Mouse (Mus musculus) Patski (cell line): ENCODE measurements around the gene Gm16223. TPM values are rescaled to one million over a fixed set of nuclear protein-coding genes. Genes with fewer than 3 reads are reported as not detected.
A peak's percentile ranks its signal among the peaks of the same experiment; 100 is the strongest.

Experiments used
- ATAC-seq: fragments of 100-300 bp; one replicate; pipeline ENCODE4 v1.8.0; 2021
- CTCF ChIA-PET: fragments of 350-600 bp; sonication (Branson Sonifier 250); formaldehyde crosslinking; loops from one replicate; lab custom pipeline; 2022; ENCODE audit warnings: inconsistent platforms; lab: Charles Lee
- POLR2A ChIA-PET: fragments of 350-600 bp; sonication (Branson Sonifier 250); formaldehyde crosslinking; loops from one replicate; lab custom pipeline; 2022; ENCODE audit warnings: antibody characterized with exemption, inconsistent platforms; lab: Charles Lee
- DNase-seq: peaks from one replicate; pipeline ENCODE4 v3.0.0-alpha.2; 2011; ENCODE audit warnings: low read depth, low spot score
- H3K27me3 ChIP-seq: fragments of 371-371 bp; one replicate; pipeline ENCODE4 v1.5.1; 2021
- CTCF ChIP-seq: fragments of 100-300 bp; IDR thresholded peaks from one replicate; pipeline ENCODE4 v1.5.1; 2021
- in situ Hi-C: fragments of 300-500 bp; cut with MboI; formaldehyde crosslinking; loops from 3 replicates; pipeline ENCODE4 v1.11.1; 2018; ENCODE audit warnings: low pct_unique_long_range_greater_than_20kb, mixed read lengths
- polyA plus RNA-seq: library from polyadenylated mRNA; unstranded; gene quantifications from one replicate; pipeline ENCODE4 v1.2.3, GENCODE M21; 2021

Gm16223 gene
- polyA plus RNA-seq, 1 experiment from 2014 or later: 0.32 TPM

- TF ChIP-seq CTCF: no peak
- no peak for ATAC-seq
- CTCF ChIA-PET: no interaction called here
- in situ Hi-C loops: no loop called here
- H3K27me3 ChIP-seq: no peaks in the 10 kb centered on the region
- POLR2A ChIA-PET: no interaction called here
- no peak for DNase-seq
Measured at GRCm38 (mm10) chr5:42125562-42125961, 57.8 kb downstream of the Gm16223 start.

- ChIA-PET CTCF (interaction anchor here (1.0 to 1.4 kb wide), 4 partner anchors 10 to 39 kb away, joined by 3 to 6 read pairs (median 4); no protein-coding TSS in a partner anchor), POLR2A (interaction anchor here (0.6 to 0.7 kb wide), 2 partner anchors 150 to 268 kb away, joined by 3 to 7 read pairs; no protein-coding TSS in a partner anchor)
- ATAC-seq: peak; percentile 97
- peak; percentile 89 for DNase-seq
- in situ Hi-C loops: no loop called here
- TF ChIP-seq CTCF: no peak
- H3K27me3 ChIP-seq: no peaks in the 10 kb centered on the region
Measured at GRCm38 (mm10) chr5:42155626-42156025, 87.9 kb downstream of the Gm16223 start.

GRCm38 (mm10) chr5:42164731-42165130 is 97.0 kb downstream of the Gm16223 start:
- CTCF ChIA-PET: no interaction called here
- TF ChIP-seq CTCF: no peak
- no peaks in the 10 kb centered on the region for H3K27me3 ChIP-seq
- POLR2A ChIA-PET: no interaction called here
- no peak for DNase-seq
- in situ Hi-C loops: loop anchor here (5.0 kb wide), 1 partner anchor 52 kb away; no protein-coding TSS in a partner anchor
- ATAC-seq: no peak

- in situ Hi-C loops: no loop called here
- ATAC-seq (no peak), DNase-seq (no peak)
- H3K27me3 ChIP-seq: no peaks in the 10 kb centered on the region
- CTCF ChIA-PET: no interaction called here
- POLR2A ChIA-PET: no interaction called here
- no peak for TF ChIP-seq CTCF
Measured at GRCm38 (mm10) chr5:42166311-42166710, 98.6 kb downstream of the Gm16223 start.

GRCm38 (mm10) chr5:42168071-42168470 is 100.3 kb downstream of the Gm16223 start:
- peak; percentile 69 for ATAC-seq
- CTCF ChIA-PET: interaction anchor here (1.2 to 1.4 kb wide), 2 partner anchors 10 kb away, joined by 3 to 4 read pairs; no protein-coding TSS in a partner anchor
- no peak for DNase-seq
- no peak for TF ChIP-seq CTCF
- in situ Hi-C loops: no loop called here
- no peaks in the 10 kb centered on the region for H3K27me3 ChIP-seq
- POLR2A ChIA-PET: interaction anchor here (0.7 kb wide), 1 partner anchor 1912 kb away, joined by 3 read pairs; no protein-coding TSS in a partner anchor

- ChIA-PET CTCF (interaction anchor here (1.4 kb wide), 1 partner anchor 9 kb away, joined by 4 read pairs; no protein-coding TSS in a partner anchor), POLR2A (no interaction called here)
- in situ Hi-C loops: no loop called here
- DNase-seq: no peak
- no peak for TF ChIP-seq CTCF
- no peak for ATAC-seq
- no peaks in the 10 kb centered on the region for H3K27me3 ChIP-seq
Measured at GRCm38 (mm10) chr5:42168785-42169184, 101.0 kb downstream of the Gm16223 start.

- no peak for TF ChIP-seq CTCF
- DNase-seq (no peak), ATAC-seq (no peak)
- H3K27me3 ChIP-seq: no peaks in the 10 kb centered on the region
- ChIA-PET POLR2A (interaction anchor here (0.7 kb wide), 1 partner anchor 1184 kb away, joined by 3 read pairs; no protein-coding TSS in a partner anchor), CTCF (interaction anchor here (0.8 kb wide), 1 partner anchor 24 kb away, joined by 3 read pairs; no protein-coding TSS in a partner anchor)
- in situ Hi-C loops: no loop called here
Measured at GRCm38 (mm10) chr5:42174109-42174508, 106.3 kb downstream of the Gm16223 start.

GRCm38 (mm10) chr5:42175424-42175823 is 107.7 kb downstream of the Gm16223 start:
- no peak for TF ChIP-seq CTCF
- H3K27me3 ChIP-seq: no peaks in the 10 kb centered on the region
- in situ Hi-C loops: no loop called here
- CTCF ChIA-PET: no interaction called here
- POLR2A ChIA-PET: no interaction called here
- no peak for ATAC-seq
- DNase-seq: no peak

- no peaks in the 10 kb centered on the region for H3K27me3 ChIP-seq
- TF ChIP-seq CTCF: no peak
- no peak for ATAC-seq
- in situ Hi-C loops: no loop called here
- ChIA-PET POLR2A (interaction anchor here (1.7 kb wide), 1 partner anchor 10 kb away, joined by 4 read pairs; no protein-coding TSS in a partner anchor), CTCF (interaction anchor here (0.8 to 1.4 kb wide), 3 partner anchors 12 to 24 kb away, joined by 3 read pairs; no protein-coding TSS in a partner anchor)
- no peak for DNase-seq
Measured at GRCm38 (mm10) chr5:42198493-42198892, 130.7 kb downstream of the Gm16223 start.

GRCm38 (mm10) chr5:42207456-42208122 is 139.8 kb downstream of the Gm16223 start:
- DNase-seq (no peak), ATAC-seq (no peak)
- no peak for TF ChIP-seq CTCF
- POLR2A ChIA-PET: no interaction called here
- H3K27me3 ChIP-seq: no peaks in the 10 kb centered on the region
- in situ Hi-C loops: no loop called here
- CTCF ChIA-PET: no interaction called here

- H3K27me3 ChIP-seq: no peaks in the 10 kb centered on the region
- POLR2A ChIA-PET: no interaction called here
- in situ Hi-C loops: no loop called here
Measured at GRCm38 (mm10) chr5:42211554-42212338, 144.0 kb downstream of the Gm16223 start.

More at GRCm38 (mm10) chr5:42211554-42212338, 144.0 kb downstream of the Gm16223 start:
- DNase-seq (no peak), ATAC-seq (no peak)
- no peak for TF ChIP-seq CTCF
- CTCF ChIA-PET: no interaction called here
